In the genomic region with DNA sequence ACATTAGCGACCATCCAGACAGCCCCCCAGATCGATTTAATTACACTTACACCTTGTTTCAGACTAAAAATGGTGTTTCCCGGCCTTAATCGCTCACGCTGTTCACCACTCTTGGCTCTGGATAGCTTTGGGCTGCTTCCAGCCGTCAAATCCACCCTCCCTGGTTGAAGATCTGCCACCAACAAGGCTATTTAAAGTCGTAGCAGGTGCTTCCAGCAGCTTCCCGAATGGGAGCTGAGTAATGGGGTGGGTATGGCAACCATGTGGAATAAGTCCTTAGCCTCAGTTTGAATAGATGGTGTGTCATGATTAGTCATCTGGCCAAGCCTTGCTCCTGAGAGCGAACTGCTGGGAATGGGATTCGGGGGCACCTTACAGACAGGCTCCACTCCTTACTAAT, we compare ENCODE assay signal across 9 mouse cellular contexts.
DNase-seq lines count a peak whose midpoint lies in the region; ATAC-seq lines count a peak whose summit lies in the region.
"Had no signal": no experiment of that assay in that cellular context is flagged by ENCODE, and none has a peak within 500 bp of the region (broad histone marks: within the 10 kb centered on the region; RNA-seq: fewer than 3 reads in every experiment).

No protein-coding gene starts in this region.

- DNase-seq in gastrocnemius, adult 18-20 months (ENCODE audit: low spot score), result peak; percentile 4
- no peak for DNase-seq in gastrocnemius, postnatal 25 days
- DNase-seq in cerebellum, postnatal 10 days, result peak; percentile 88 to 89
- DNase-seq in layer of hippocampus, adult 9-10 months (ENCODE audit: low spot score), result peak; percentile 35
- DNase-seq in right cerebral cortex, adult 2 months (ENCODE audit: low spot score in 2 of 2), result peak; percentile 80 to 85
- DNase-seq in urinary bladder, postnatal 10 days (ENCODE audit: low spot score), result no peak
- DNase-seq: kidney, adult 11 months had no signal

- no peak for ATAC-seq in CD4-positive, CD25-positive, alpha-beta regulatory T cell, adult 4 months
- ATAC-seq in inflammation-experienced regulatory T-cells, adult 6 months, result no peak

Comparison
In these comparisons a context has a peak if more than half of its experiments do, and no peak if none do; other contexts are left out.
1. DNase-seq: peak in gastrocnemius, adult 18-20 months (single experiment), cerebellum, postnatal 10 days (2 of 2), layer of hippocampus, adult 9-10 months (single experiment) and right cerebral cortex, adult 2 months (2 of 2); none in gastrocnemius, postnatal 25 days (single experiment) and urinary bladder, postnatal 10 days (single experiment).